Mouse (Mus musculus): ENCODE measurements at regions not wholly inside any gene's neighbourhood (a gene's known extent, or its start where the extent isn't known, plus 50 kb on each side); places are given as distances from the start of the nearest gene placed in this dataset.
A peak's percentile ranks its signal among the peaks of the same experiment; 100 is the strongest.

GRCm38 (mm10) chr9:61014151-61014550, 219.8 kb downstream of the Uaca start:
- no peak for DNase-seq (ENCODE audit: low read depth, low spot score)
- no peak overlapping the region for H3K4me3 ChIP-seq (ENCODE audit: insufficient read depth in 1 of 2, low read depth in 1 of 2, low read length in 2 of 2, poor library complexity in 1 of 2, severe bottlenecking in 1 of 2)
- no peaks in the 10 kb centered on the region for H3K9me3 ChIP-seq (ENCODE audit: control insufficient read depth, insufficient read depth, low read depth, low read length)
- in situ Hi-C loops (cut with MboI; ENCODE audit: low sequenced_read_pairs in 2 of 2, unreplicated experiment in 2 of 2) = loop anchor here (10.0 to 25.0 kb wide), 2 partner anchors 873 to 881 kb away; no protein-coding TSS in a partner anchor
- no peaks in the 10 kb centered on the region for H3K36me3 ChIP-seq (ENCODE audit: control insufficient read depth, insufficient read depth, low read length, poor library complexity, severe bottlenecking)
- no peak overlapping the region for H3K9ac ChIP-seq (ENCODE audit: insufficient read depth, low read depth, low read length, poor library complexity, severe bottlenecking)
- peaks cover 0 to 3% of the 10 kb centered on the region in 2 experiments; a peak in 1 of 4 replicates for H3K4me1 ChIP-seq (ENCODE audit: control insufficient read depth in 2 of 2, insufficient read depth in 2 of 2, low read length in 2 of 2, poor library complexity in 1 of 2)
- no peak overlapping the region for H3K27ac ChIP-seq (ENCODE audit: insufficient read depth, low read depth, low read length, poor library complexity, severe bottlenecking)
- TF ChIP-seq HCFC1 (IDR thresholded peaks at IDR 0.05; ENCODE audit: borderline replicate concordance, insufficient read depth, low read length) = no peak
- TF ChIP-seq ZNF384 (IDR thresholded peaks at IDR 0.05; ENCODE audit: low read depth, low read length) = no peak
- TF ChIP-seq MAFK (IDR thresholded peaks at IDR 0.05; ENCODE audit: insufficient read depth, low read depth, low read length) = no peak
- TF ChIP-seq CHD2 (IDR thresholded peaks at IDR 0.05; ENCODE audit: low read depth, low read length) = no peak
- TF ChIP-seq ZC3H11A (IDR thresholded peaks at IDR 0.05; ENCODE audit: borderline replicate concordance, low read depth, low read length) = no peak

DNA sequence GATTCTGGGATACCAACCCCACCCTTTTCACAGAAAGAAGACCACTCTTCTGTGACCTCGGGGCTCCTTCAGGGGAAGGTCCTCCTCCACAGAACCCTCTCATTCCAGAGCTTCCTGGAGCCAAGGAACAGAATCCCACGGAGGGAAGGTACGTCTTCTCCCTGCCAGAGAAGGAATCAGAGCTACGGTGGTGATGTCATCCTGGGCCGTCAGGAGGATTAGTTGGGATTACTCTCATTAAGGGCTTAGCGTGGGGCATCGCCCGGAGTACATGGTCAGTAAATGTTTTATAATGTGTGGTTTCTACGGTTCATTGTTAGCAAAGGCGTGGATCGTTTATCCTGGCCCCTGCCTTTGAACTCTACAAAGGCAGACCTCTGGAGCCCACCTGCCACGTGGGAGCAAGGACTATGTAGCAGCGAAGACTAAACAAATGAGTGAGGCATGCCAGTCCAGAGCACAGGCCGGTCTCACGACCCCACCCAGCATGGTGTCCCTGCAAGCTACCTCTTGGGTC, 221.1 kb downstream of the Uaca start:
- Histone ChIP-seq H3K36me3 (ENCODE audit: control insufficient read depth, insufficient read depth, low read length, poor library complexity, severe bottlenecking) (no peaks in the 10 kb centered on the region), H3K4me1 (ENCODE audit: control insufficient read depth in 2 of 2, insufficient read depth in 2 of 2, low read length in 2 of 2, poor library complexity in 1 of 2) (peaks cover 0 to 3% of the 10 kb centered on the region in 2 experiments; a peak in 1 of 4 replicates), H3K27ac (ENCODE audit: insufficient read depth, low read depth, low read length, poor library complexity, severe bottlenecking) (no peak overlapping the region), H3K9ac (ENCODE audit: insufficient read depth, low read depth, low read length, poor library complexity, severe bottlenecking) (no peak overlapping the region), H3K9me3 (ENCODE audit: control insufficient read depth, insufficient read depth, low read depth, low read length) (no peaks in the 10 kb centered on the region), H3K4me3 (ENCODE audit: insufficient read depth in 1 of 2, low read depth in 1 of 2, low read length in 2 of 2, poor library complexity in 1 of 2, severe bottlenecking in 1 of 2) (no peak overlapping the region)
- DNase-seq (ENCODE audit: low read depth, low spot score) = no peak
- in situ Hi-C loops (cut with MboI; ENCODE audit: low sequenced_read_pairs in 2 of 2, unreplicated experiment in 2 of 2) = loop anchor here (10.0 to 25.0 kb wide), 2 partner anchors 872 to 879 kb away; no protein-coding TSS in a partner anchor
- TF ChIP-seq MAFK (IDR thresholded peaks at IDR 0.05; ENCODE audit: insufficient read depth, low read depth, low read length) (no peak), ZNF384 (IDR thresholded peaks at IDR 0.05; ENCODE audit: low read depth, low read length) (no peak)

- DNase-seq (ENCODE audit: low read depth, low spot score) = no peak
- no peaks in the 10 kb centered on the region for H3K36me3 ChIP-seq (ENCODE audit: control insufficient read depth, insufficient read depth, low read length, poor library complexity, severe bottlenecking)
- H3K4me3 ChIP-seq (ENCODE audit: insufficient read depth in 1 of 2, low read depth in 1 of 2, low read length in 2 of 2, poor library complexity in 1 of 2, severe bottlenecking in 1 of 2) = no peak overlapping the region
- peaks cover 0 to 3% of the 10 kb centered on the region in 2 experiments; a peak in 1 of 4 replicates for H3K4me1 ChIP-seq (ENCODE audit: control insufficient read depth in 2 of 2, insufficient read depth in 2 of 2, low read length in 2 of 2, poor library complexity in 1 of 2)
- no peak overlapping the region for H3K27ac ChIP-seq (ENCODE audit: insufficient read depth, low read depth, low read length, poor library complexity, severe bottlenecking)
- no peaks in the 10 kb centered on the region for H3K9me3 ChIP-seq (ENCODE audit: control insufficient read depth, insufficient read depth, low read depth, low read length)
- in situ Hi-C loops (cut with MboI; ENCODE audit: low sequenced_read_pairs in 2 of 2, unreplicated experiment in 2 of 2) = loop anchor here (10.0 to 25.0 kb wide), 2 partner anchors 871 to 878 kb away; no protein-coding TSS in a partner anchor
- no peak overlapping the region for H3K9ac ChIP-seq (ENCODE audit: insufficient read depth, low read depth, low read length, poor library complexity, severe bottlenecking)
- TF ChIP-seq ZNF384 (IDR thresholded peaks at IDR 0.05; ENCODE audit: low read depth, low read length) = no peak
- no peak for TF ChIP-seq ZC3H11A (IDR thresholded peaks at IDR 0.05; ENCODE audit: borderline replicate concordance, low read depth, low read length)
- no peak for TF ChIP-seq CHD2 (IDR thresholded peaks at IDR 0.05; ENCODE audit: low read depth, low read length)
- TF ChIP-seq HCFC1 (IDR thresholded peaks at IDR 0.05; ENCODE audit: borderline replicate concordance, insufficient read depth, low read length) = no peak
- no peak for TF ChIP-seq MAFK (IDR thresholded peaks at IDR 0.05; ENCODE audit: insufficient read depth, low read depth, low read length)
Observed at GRCm38 (mm10) chr9:61016673-61017072, 222.3 kb downstream of the Uaca start.

- in situ Hi-C loops (cut with MboI; ENCODE audit: low sequenced_read_pairs in 2 of 2, unreplicated experiment in 2 of 2) = loop anchor here (10.0 to 25.0 kb wide), 2 partner anchors 867 to 875 kb away; no protein-coding TSS in a partner anchor
- Histone ChIP-seq H3K9ac (ENCODE audit: insufficient read depth, low read depth, low read length, poor library complexity, severe bottlenecking) (no peak overlapping the region), H3K4me1 (ENCODE audit: control insufficient read depth in 2 of 2, insufficient read depth in 2 of 2, low read length in 2 of 2, poor library complexity in 1 of 2) (no peaks in the 10 kb centered on the region), H3K9me3 (ENCODE audit: control insufficient read depth, insufficient read depth, low read depth, low read length) (no peaks in the 10 kb centered on the region), H3K36me3 (ENCODE audit: control insufficient read depth, insufficient read depth, low read length, poor library complexity, severe bottlenecking) (no peaks in the 10 kb centered on the region), H3K4me3 (ENCODE audit: insufficient read depth in 1 of 2, low read depth in 1 of 2, low read length in 2 of 2, poor library complexity in 1 of 2, severe bottlenecking in 1 of 2) (no peak overlapping the region), H3K27ac (ENCODE audit: insufficient read depth, low read depth, low read length, poor library complexity, severe bottlenecking) (no peak overlapping the region)
- peak; percentile 34 for DNase-seq (ENCODE audit: low read depth, low spot score)
- TF ChIP-seq HCFC1 (IDR thresholded peaks at IDR 0.05; ENCODE audit: borderline replicate concordance, insufficient read depth, low read length) (no peak), ZC3H11A (IDR thresholded peaks at IDR 0.05; ENCODE audit: borderline replicate concordance, low read depth, low read length) (peak; percentile 76), CHD2 (IDR thresholded peaks at IDR 0.05; ENCODE audit: low read depth, low read length) (no peak), MAFK (IDR thresholded peaks at IDR 0.05; ENCODE audit: insufficient read depth, low read depth, low read length) (no peak), ZNF384 (IDR thresholded peaks at IDR 0.05; ENCODE audit: low read depth, low read length) (peak; percentile 89)
Observed at GRCm38 (mm10) chr9:61019938-61020337, 225.6 kb downstream of the Uaca start.

Data from ES-E14 (cell line).